Mouse (Mus musculus) CH12F3 (cell line): ENCODE results near the gene Pml.

Experiments
- in situ Hi-C: fragments of 300-500 bp; cut with MboI; formaldehyde crosslinking; loops from 2 replicates; pipeline ENCODE4 v1.14.3; 2020; ENCODE audit warnings: low sequenced_read_pairs

Pml gene

DNA sequence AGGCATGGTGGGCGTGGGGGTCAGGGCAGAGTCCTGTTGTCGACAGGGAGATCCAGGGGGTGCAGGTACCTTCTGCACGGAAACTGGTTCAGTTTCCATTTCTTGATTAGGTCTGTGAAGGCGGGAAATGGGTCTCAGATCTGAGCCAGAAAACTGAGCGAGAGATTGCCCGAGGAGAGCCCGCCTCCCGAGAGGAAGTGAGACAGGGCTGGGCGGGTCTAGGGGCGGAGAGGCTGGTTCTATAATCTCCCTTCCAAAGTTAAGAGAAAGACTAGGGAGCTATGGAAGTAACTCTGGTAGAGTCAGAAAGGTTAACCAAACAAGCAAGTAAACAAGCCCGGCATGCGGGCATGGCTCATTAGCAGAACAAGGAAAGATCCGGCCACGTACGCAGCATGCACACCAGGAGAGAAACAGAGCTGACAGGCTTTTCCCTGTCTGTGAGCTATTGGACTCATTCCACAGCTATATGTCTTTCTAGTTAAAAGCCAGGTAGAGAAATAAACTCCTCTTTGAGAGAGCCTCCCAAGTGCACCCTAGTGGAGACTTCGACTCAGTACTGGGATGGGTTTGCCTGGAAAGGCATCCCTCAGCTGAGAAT is at the start of gene Pml:
Pml (minus strand) TSS at position 195 of the 601 bp plus-strand sequence.
- in situ Hi-C loops, result no loop called here

DNA sequence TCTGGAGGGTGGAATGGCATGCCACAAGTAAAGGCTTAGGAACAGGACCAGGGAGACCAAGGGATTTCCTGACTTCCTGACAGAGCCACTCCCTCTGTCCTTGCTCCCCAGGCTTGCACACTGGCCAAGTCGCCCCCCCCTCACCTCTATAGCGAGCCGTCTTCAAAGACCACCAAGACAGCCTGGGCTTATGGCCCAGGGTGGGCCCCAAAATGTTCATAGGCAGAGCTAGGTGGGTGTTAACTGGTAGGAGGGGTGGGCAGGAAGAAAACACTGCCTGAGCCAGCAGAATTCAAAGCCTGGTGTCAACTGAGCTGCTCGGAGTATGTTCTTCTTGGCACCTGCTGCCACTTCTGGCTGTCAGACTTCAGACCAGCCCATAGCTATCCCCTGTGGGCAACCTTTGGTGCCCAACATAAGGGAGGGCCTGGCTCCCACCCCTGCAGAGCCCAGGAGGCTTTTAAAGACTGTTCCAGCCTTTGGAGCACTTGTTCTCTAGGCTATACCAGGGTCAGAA is 48.4 kb upstream of the Pml start:
- in situ Hi-C loops, result no loop called here

DNA sequence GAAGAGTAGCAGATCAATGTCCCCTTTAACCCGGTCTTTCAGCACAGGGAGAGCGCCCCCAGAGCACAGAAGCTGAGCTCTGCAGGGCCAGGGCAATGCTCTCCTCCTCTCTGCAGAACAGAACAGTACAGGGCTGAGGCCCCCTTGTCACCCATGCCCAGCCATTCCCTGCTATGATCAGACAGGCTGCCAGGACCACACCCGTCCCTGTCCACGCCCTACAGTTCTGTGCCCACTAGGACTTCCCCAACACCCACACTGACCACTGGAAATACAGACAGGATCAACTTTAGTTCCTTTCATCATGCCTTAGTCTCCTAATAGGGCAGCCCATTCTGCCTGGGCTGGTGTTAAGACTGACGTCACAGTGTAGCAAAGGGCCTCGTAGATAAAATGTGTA is 47.5 kb upstream of the Pml start:
- in situ Hi-C loops, result no loop called here

DNA sequence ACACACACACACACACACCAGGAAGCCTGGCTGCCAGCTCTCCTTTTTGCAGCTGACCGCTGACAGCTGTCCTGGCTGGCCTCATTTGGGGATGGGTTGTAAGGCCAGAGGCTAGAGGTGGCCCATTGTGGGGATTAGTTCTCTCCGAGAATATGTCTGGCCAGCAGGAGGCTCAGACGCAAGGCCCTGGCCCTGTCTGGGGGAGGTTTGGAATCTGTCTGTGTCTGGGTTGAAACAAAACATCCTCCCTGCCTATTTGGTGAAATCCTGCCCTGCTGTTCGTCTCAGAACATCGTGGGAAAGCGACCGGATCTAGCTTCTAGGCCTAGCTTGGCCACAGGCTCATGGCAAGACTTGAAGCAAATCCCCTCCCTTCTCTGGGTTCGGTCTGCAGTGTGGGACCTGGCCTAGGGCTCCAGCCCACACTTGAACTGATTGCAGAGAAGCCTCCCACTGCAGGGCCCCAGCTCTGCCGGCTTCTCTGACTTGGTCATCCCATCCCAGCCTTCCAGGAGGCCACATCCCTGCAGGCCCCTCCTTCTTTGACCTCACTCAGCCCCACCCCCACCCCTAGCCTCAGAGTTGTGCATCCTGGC is 46.3 kb upstream of the Pml start:
- in situ Hi-C loops, result no loop called here

DNA sequence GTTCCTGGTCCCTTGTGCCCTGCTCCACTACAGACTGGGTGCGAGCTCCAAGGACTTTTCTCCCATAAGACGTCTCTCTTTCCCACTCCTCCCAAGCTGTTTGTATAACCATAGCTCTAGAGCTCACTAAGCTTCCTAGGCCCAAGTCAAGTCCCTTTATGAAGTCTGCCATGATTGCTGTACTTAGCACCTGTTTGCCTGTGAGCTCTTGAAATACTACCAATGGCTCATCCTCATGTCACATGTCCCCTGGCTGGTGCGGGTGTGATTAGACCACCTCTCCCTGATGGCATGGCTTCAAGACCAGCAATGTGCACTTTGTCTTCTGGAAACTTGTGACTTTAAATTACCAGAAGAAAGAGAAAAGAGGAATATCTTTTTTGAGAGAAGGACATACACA is 45.8 kb upstream of the Pml start:
- in situ Hi-C loops, result no loop called here

DNA sequence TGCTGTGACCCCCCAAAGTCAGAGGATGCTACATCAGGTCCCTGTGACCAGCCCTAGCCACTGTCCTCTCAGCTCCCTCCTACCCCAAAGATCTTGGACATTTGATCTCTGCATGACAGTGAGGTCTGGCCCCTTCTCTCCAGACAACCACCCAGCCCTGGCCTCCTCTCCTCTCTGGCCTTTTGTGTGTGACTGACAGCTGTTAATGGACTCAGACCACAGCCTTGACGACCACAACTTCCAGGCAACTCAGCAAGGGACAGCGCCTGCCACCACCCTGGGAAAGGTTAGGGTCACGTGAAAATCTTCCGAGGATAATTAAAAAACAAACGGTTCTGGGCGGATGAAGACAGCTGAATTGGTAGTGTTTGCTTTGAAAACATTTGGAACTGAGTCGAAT is 44.9 kb upstream of the Pml start:
- in situ Hi-C loops, result no loop called here

DNA sequence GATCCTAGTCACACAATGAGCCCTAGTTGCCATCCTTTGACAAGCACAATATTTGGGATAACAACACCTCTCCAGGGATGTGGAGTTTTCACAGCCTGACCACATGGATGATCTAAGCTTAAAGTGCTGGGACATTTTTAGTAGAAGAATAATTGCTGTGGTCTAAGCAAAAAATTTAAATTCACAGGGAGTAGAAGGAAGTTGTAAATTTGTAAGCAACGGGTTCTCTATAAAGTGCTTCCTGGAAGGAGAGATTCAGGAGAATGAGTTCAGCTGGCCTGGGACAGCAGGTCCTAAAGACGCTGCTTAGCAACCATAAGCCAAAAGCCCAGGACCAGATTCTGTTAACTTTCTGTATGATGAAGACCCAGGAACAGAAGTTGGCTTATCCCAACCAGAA is 40.3 kb upstream of the Pml start:
- in situ Hi-C loops, result no loop called here

DNA sequence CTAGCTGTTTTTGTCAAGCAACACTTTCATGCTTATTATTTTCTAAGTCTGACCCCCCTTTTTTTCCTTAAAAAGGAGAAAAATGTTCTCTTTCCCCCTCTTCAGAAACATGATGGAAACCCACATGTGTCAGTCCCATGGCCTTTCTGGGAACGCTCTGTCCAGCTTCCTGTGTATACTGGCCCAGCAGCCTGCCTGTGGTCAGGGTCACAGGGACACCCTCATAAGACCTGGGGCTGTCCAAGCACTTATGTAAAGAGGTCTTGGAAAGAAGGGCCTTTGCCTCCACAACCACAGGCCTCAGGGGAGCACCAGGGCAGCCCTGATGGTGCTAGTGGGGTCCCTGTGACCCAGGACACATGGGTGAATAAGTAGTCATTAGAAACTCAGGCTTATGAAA is 39.5 kb upstream of the Pml start:
- in situ Hi-C loops, result no loop called here

DNA sequence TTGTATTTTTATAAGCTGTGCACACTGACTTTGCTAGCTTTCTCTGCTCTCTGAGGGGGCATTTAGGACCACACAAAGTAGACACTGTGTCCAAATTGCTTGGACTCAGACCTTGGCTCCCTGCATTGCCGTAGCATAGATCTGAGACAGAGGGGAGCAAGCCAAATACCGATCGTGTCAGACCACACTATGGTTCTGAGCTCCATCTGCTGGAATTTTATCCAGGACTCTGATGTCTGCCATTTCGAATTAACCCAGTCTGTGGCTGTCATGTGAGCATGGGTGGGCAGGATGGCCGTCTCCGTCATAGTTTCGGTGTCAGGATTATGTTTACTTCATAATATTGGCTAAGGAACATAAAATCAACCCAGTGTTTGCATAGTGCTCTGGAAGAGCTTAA is 33.8 kb upstream of the Pml start:
- in situ Hi-C loops, result loop anchor here (5.0 kb wide), 1 partner anchor 41 kb away; no protein-coding TSS in a partner anchor

DNA sequence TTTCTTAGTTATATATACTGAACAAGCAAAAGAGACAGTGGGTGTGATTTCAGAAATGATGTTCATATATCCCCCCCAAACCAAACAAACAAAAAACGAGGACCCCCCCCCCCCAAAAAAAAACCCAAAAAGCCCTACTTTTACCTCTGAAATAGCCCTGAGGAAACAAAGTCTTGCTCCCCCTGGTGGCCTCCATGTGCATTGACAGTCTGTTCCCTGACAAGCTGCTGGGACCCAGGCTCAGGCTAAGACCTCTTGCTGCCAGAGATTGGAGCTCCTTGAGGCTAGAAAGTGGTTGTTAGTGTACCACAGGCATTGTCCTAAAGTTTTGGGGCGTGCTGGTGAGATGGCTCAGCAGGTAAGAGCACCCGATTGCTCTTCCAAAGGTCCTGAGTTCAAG is 32.0 kb upstream of the Pml start:
- in situ Hi-C loops, result loop anchor here (5.0 kb wide), 1 partner anchor 39 kb away; no protein-coding TSS in a partner anchor

DNA sequence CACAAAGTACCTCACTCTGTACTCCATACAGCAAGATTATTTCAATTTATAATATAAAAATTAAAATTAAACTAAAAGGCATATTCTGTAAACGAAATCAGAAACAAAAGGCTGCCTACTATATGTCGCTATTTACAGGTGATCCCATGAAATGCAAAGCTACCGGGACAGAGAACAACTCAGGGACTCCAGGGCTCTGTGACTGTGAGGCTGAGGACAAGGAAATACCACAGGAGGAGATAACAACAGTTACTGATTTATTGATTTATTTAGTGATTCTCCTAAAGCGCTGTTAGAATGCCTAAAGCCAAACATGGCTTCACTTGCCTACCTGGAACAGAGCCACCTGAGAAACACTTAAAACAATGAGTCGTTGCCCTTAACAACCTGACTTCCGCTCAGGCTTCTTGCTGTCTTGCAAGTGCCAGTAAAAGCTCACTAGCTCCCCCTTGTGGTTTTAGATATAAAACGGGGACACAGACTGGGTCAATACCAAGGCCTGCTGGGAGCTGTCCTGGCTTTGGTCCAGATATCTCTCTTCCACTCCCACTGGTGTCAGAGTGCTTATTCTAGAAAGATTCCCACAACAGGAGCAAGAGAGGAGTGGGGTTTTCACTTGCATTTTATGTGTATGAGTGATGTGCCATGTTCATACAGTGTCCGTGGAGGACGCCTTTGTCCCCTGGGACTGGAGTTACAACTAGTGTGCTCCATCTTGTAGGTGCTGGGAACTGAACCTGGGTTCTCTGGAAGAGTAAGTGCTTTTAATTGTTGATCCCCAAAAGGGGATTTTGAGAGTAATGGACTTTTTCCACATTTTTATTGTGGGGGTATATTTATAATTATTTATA is 30.9 kb upstream of the Pml start:
- in situ Hi-C loops, result loop anchor here (5.0 kb wide), 1 partner anchor 38 kb away; no protein-coding TSS in a partner anchor

DNA sequence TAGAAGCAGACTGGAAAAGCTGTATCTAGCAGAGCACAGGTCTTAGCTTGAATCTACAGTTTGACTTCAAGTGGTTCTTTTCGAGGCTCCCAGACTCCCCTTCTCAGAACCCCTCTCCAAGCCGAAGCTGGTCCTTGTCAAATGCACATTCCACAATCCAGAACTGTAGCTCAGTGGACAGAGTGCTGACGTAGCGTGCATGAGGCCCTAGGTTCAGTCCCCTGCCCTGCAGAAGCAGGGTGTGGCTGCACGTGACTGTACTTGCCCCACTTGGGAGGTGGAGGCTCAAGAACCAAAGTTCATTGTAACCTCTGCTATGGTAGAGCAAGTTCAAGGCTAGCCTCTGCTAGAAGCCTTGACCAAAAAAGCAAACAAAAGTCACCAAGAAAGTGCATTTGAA is 30.2 kb upstream of the Pml start:
- in situ Hi-C loops, result loop anchor here (5.0 kb wide), 1 partner anchor 37 kb away; no protein-coding TSS in a partner anchor

DNA sequence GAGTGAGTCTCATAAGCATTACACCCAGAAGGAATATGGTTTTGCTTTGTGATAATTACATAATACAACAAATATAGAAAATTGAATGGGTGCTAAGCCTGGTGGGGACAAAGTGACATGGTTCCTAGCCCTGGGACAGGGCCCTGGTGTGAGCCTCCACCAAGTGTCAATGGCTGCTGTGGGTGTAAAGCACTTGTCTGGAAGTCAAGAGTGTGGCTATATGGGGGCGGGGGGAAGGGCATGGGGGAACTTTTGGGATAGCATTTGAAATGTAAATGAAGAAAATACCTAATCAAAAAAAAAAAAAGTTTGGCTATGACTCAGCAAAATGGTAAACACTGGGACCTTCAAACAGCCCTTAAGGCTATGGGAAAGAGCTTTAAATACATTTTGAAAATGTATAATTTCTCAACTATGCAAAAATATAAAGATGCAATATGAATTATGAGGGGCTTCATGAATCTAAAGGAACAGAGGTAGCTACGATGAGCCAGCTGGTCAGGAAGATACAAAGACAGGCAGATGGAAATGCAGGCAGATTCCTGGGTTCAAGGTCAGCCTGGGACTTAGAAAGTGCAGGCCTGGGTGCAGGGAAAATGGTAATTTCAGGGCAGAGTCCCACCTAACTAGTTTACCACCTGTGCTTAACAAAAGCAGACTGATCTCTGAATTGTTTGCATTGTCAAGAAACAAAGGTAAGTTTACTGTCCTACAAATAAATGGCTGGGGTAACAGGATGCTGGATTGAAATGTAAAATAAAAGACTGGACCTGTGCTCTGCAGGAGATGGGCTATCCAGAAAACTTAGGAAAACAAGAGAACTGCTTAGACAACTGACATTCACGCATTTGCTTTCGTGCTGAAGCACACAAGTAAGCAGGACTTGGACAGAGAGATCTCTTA is 29.5 kb upstream of the Pml start:
- in situ Hi-C loops, result no loop called here

DNA sequence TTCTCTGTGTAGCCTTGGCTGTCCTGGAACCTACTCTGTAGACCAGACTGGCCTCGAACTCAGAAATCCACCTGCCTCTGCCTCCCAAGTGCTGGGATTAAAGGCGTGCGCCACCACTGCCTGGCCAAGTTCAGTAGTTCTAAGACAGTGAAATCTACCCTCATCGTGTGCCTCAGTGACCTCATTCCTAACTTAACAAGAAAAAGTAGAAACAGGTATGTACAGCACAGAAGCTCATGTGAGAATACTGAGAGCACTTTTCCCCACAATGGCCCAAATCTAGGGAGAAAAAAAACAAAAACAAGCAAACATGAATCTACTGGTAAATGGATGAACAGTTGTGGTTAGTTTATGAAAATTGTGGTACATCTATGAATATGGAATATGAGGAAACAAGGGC is 28.7 kb upstream of the Pml start:
- in situ Hi-C loops, result no loop called here

DNA sequence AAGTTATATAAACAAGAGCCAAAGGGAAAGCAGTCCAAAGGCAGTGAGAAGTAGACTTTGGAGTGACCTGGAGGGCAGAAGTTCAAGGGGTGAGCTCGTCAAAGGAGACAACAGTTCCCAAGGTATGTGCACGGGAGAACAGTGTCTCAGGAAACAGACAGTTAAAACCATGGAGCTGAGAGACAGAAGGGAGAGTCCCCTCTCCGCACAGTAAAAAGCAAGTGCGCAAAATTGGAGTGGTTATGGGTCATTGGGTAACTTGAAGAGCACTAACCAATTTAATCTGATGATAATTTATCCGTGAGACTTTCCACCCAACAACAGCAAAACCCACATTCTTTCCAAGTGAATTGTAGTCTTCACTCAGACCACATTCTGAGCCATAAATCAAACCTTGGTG is 26.8 kb upstream of the Pml start:
- in situ Hi-C loops, result no loop called here

DNA sequence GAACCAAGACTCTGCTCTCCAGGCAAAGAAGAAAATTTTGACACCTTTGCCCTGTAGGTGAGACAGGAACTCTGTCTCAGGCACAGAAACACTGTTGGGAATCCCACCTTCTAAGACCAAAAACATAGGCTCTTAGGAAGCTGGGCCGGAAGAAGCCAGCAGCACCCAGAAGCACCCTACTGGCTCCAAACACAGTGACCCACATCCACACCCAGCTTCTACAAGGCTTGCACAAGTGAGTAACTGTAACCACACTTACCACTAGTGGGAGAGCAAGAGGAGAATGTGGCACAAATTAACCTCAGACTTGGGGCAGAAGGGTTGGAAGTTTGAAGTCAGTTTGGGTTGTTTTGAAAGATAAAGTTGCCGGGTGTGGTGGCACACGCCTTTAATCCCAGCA is 26.2 kb upstream of the Pml start:
- in situ Hi-C loops, result no loop called here

DNA sequence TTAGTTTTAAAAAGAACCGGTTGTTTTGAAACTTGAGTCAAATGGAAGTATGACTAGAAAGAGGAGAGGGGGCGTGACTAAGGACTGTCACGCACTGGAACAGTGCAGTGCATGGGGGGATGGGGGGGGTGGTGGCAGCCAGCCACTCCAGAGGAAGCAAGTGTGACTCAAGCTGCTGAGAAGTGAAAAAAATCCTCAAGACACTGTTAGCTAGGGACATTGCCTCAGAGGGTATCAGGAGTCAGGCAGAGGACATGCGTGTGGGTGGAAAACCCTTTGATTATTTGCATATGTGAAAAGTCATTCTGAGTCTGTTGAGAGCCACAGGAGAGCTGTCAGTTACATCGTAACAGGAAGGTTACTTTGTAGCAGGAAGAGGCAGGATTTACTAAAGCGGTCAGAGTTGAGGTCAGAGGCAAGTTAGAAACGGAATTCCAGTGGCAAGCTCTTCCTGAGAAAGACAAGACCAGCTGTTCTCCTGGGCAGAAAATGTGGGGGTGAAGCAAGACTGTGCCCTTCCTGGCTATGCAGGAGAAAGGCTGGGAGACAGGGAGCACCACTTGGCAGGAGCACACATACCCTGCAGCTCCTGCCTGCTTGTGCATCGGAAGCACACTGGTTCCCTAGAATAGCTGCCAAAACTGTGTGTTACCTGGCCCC is 25.7 kb upstream of the Pml start:
- in situ Hi-C loops, result no loop called here

DNA sequence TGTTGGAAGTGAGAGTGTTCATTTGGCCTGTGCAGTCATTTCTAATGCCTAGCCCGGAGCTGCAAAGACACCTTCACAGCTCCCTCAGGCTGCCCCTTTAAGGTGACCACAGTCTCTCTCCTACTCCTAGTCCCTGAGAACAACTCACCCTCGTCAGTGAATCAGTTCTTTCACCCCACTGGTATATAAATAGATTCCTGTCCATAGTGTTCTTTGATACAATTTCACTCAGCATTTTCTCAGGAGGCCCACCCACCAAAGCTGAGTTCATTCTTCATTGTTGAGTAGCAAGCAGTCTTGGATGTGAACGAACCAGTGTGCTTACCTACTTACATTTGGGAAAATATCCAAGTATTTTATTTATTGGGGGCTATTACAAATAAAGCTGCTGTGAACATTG is 25.0 kb upstream of the Pml start:
- in situ Hi-C loops, result no loop called here

DNA sequence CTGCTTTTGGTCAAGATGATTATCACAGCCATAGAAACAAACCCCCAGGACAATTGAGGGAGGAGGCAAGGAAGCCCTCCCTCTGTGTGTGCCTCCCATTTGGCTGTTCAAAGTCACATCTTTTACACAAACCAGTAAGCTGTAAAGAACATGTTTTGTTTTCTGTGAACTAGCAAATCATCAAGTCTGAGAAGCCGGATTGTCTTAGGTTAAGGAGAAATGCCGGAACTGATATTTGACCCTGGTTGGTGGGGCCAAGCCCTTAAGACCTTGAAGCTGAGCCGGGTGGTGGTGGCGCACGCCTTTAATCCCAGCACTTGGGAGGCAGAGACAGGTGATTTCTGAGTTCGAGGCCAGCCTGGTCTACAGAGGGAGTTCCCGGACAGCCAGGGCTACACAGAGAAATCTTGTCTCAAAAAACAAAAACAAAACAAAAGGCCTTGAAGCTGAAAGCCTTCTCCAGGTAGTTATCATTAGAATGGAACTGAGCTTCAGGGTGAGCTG is 24.6 kb upstream of the Pml start:
- in situ Hi-C loops, result no loop called here

DNA sequence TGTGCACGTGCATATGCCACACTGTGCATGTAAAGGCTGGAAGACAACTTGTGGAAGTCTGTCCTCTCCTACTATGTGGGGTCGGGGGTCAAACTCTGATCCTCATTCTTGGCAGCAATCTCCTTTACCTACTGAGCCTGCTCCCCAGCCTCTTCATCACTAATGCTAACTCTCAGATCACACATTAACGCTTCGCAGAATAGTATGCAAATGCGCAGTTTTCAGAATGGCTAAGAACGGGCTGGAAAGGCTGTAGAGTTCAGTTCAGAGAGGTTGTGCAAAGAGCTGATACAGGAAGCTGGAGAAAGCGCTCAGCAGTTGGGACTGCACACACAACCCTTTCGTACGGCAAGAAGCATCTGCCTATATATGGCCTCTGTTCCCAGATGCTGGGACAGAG is 23.3 kb upstream of the Pml start:
- in situ Hi-C loops, result no loop called here
